Mouse (Mus musculus) limb, embryonic 10.5 days (tissue): ENCODE results near the gene Gm21828. TPM values are rescaled to one million over a fixed set of nuclear protein-coding genes. Genes with fewer than 3 reads are reported as not detected.
"Not testable (repeated sequence)": the region's sequence is repeated elsewhere in the genome, so short reads cannot be mapped to it uniquely, and the experiment has no call there.

Experiments
- DNase-seq: peaks from one replicate; pipeline ENCODE4 v3.0.0-alpha.2; 2017; ENCODE audit warnings: low spot score
- H3K27ac ChIP-seq: fragments of 300-500 bp; sonication (generic); 2 replicates; pipeline ENCODE4 v1.5.1; 2016; ENCODE audit warnings: mild to moderate bottlenecking
- H3K27me3 ChIP-seq: fragments of 300-500 bp; sonication (generic); 2 replicates; pipeline ENCODE4 v1.6.1; 2016; ENCODE audit warnings: low read depth, mild to moderate bottlenecking; ENCODE audit not compliant: poor library complexity, severe bottlenecking
- H3K36me3 ChIP-seq: fragments of 300-500 bp; sonication (generic); 2 replicates; pipeline ENCODE4 v1.6.1; 2016; ENCODE audit warnings: mild to moderate bottlenecking, moderate library complexity
- H3K4me1 ChIP-seq: fragments of 300-500 bp; sonication (generic); 2 replicates; pipeline ENCODE4 v1.6.1; 2016
- H3K4me3 ChIP-seq: fragments of 300-500 bp; sonication (generic); 2 replicates; pipeline ENCODE4 v1.5.1; 2016; ENCODE audit warnings: mild to moderate bottlenecking, moderate library complexity
- H3K9me3 ChIP-seq: fragments of 300-500 bp; sonication (generic); replicated peaks from 2 replicates; pipeline ENCODE4 v1.6.1; 2016; ENCODE audit warnings: mild to moderate bottlenecking
- WGBS: fragments of 180-500 bp; shearing (Covaris S2); methylation state at CpG from one replicate; pipeline ENCODE4 v1.1.7; 2016; 5-methylcytosine and 5-hydroxymethylcytosine counted together
- polyA plus RNA-seq: library from polyadenylated mRNA; unstranded; fragments of >200 nt; fragmentation: Nextera tagmentation; extraction: Ambion mirVana; gene quantifications from 2 replicates; pipeline ENCODE4 v1.2.1, GENCODE M21; 2016

Gene Gm21828
- polyA plus RNA-seq, result not detected in 2 replicates

- H3K36me3 ChIP-seq, H3K9me3 ChIP-seq, H3K27ac ChIP-seq, H3K4me3 ChIP-seq, DNase-seq, H3K4me1 ChIP-seq, H3K27me3 ChIP-seq: not testable (repeated sequence)
- no CpG with 5 or more reads among the region's 3 CpGs for WGBS
Observed at GRCm38 (mm10) chrY:13223828-13224227, at the start of gene Gm21828. Gm21828 (minus strand) TSS chrY:13223928.

- H3K9me3 ChIP-seq, H3K4me3 ChIP-seq, H3K36me3 ChIP-seq, H3K4me1 ChIP-seq, H3K27ac ChIP-seq, H3K27me3 ChIP-seq, DNase-seq: not testable (repeated sequence)
Observed at GRCm38 (mm10) chrY:13252091-13252490, 28.4 kb upstream of the Gm21828 start, which contains the start of the genes Gm21440 and Gm21454. Gm21440 (plus strand) TSS chrY:13252391. Gm21454 (plus strand) TSS chrY:13252442.

Other genes with a start within 250 kb of the Gm21828 start
- not detected in 2 replicates for gene Gm20807, start 181.0 kb downstream of the Gm21828 start, polyA plus RNA-seq
- not detected in 2 replicates for gene Gm21891, start 90.4 kb downstream of the Gm21828 start, polyA plus RNA-seq
- gene Gm21425, start 62.0 kb downstream of the Gm21828 start, polyA plus RNA-seq, result not detected in 2 replicates
- not detected in 2 replicates for gene Gm21440, start 28.5 kb upstream of the Gm21828 start, polyA plus RNA-seq
- gene Gm21454, start 28.5 kb upstream of the Gm21828 start, polyA plus RNA-seq, result not detected in 2 replicates
- not detected in 2 replicates for gene Gm21725, start 125.1 kb upstream of the Gm21828 start, polyA plus RNA-seq
- gene Gm21866, start 241.7 kb upstream of the Gm21828 start, polyA plus RNA-seq, result not detected in 2 replicates